Mouse (Mus musculus): ENCODE results near the gene Dhcr7. TPM values are rescaled to one million over a fixed set of nuclear protein-coding genes. Genes with fewer than 3 reads are reported as not detected.

Gene Dhcr7
- total RNA-seq, 2 experiments from 2014 or later: 39.0 to 40.8 TPM

GRCm38 (mm10) chr7:143833581-143834190 is 10.7 kb downstream of the Dhcr7 start:
- no peak for DNase-seq

- DNase-seq: no peak
Measured at GRCm38 (mm10) chr7:143834316-143834715, 11.4 kb downstream of the Dhcr7 start.

- no peak for DNase-seq
Measured at GRCm38 (mm10) chr7:143834972-143835371, 12.0 kb downstream of the Dhcr7 start.

- no peak for DNase-seq
Measured at GRCm38 (mm10) chr7:143837705-143838358, 14.9 kb downstream of the Dhcr7 start.

GRCm38 (mm10) chr7:143840121-143840520 is 17.2 kb downstream of the Dhcr7 start:
- no peak for DNase-seq

GRCm38 (mm10) chr7:143841301-143841700 is 18.4 kb downstream of the Dhcr7 start:
- DNase-seq: no peak

GRCm38 (mm10) chr7:143848127-143848767 is 25.3 kb downstream of the Dhcr7 start:
- no peak for DNase-seq

- no peak for DNase-seq
Measured at GRCm38 (mm10) chr7:143848768-143849482, 26.0 kb downstream of the Dhcr7 start.

- DNase-seq: no peak
Measured at GRCm38 (mm10) chr7:143866538-143866937, 43.6 kb downstream of the Dhcr7 start, which contains the start of gene Gm498. Gm498 (plus strand) TSS chr7:143866838.

GRCm38 (mm10) chr7:143868874-143869273 is 45.9 kb downstream of the Dhcr7 start:
- DNase-seq: no peak

- no peak for DNase-seq
Measured at GRCm38 (mm10) chr7:143883717-143884116, 60.8 kb downstream of the Dhcr7 start.

GRCm38 (mm10) chr7:143891146-143891545 is 68.2 kb downstream of the Dhcr7 start:
- DNase-seq: no peak

- no peak for DNase-seq
Measured at GRCm38 (mm10) chr7:143892361-143892760, 69.4 kb downstream of the Dhcr7 start.

Small RNA genes within 50 kb of the gene (microRNA-seq; reads per million reads assigned to microRNA genes)
- gene Gm22064: 0 reads per million in 2 experiments

Other genes with a start within 250 kb of the Dhcr7 start
- 10 to 100 TPM; 46.3 to 51.5 TPM for gene Cars, start 223.1 kb upstream of the Dhcr7 start, total RNA-seq (2021)
- gene Tnfrsf26, start 194.4 kb upstream of the Dhcr7 start, total RNA-seq (2021): under 1 TPM in 1 of 2 experiments, not detected in 1; 0.10 TPM
- gene Tnfrsf22, start 173.5 kb upstream of the Dhcr7 start, total RNA-seq (2021): 1 to 10 TPM; 1.7 to 2.7 TPM
- gene Tnfrsf23, start 137.3 kb upstream of the Dhcr7 start, total RNA-seq (2021): 1 to 10 TPM; 1.1 to 1.4 TPM
- gene Osbpl5, start 66.2 kb upstream of the Dhcr7 start, total RNA-seq (2021): 10 to 100 TPM; 28.2 to 28.3 TPM
- gene Mrgprg, start 56.2 kb upstream of the Dhcr7 start, total RNA-seq (2021): not detected
- gene Mrgpre, start 38.6 kb upstream of the Dhcr7 start, total RNA-seq (2021): 1 to 10 TPM; 5.4 to 6.5 TPM
- 1 to 10 TPM; 5.9 to 6.9 TPM for gene Nadsyn1, start 296 bp upstream of the Dhcr7 start, total RNA-seq (2021)
- not detected for gene Gm498, start 43.7 kb downstream of the Dhcr7 start, total RNA-seq (2021)
- 100 to 1,000 TPM; 121 to 138 TPM for gene Shank2, start 178.8 kb downstream of the Dhcr7 start, total RNA-seq (2021)